Mouse (Mus musculus) myocyte (in vitro differentiated cells): ENCODE results near the gene Ooep.
"Not testable (repeated sequence)": the region's sequence is repeated elsewhere in the genome, so short reads cannot be mapped to it uniquely, and the experiment has no call there.

Experiments used
- CEBPB ChIP-seq: IDR thresholded peaks from 2 replicates; pipeline ENCODE4 v1.6.1; 2011; ENCODE audit warnings: mild to moderate bottlenecking, moderate library complexity; ENCODE audit not compliant: poor library complexity, insufficient read depth, severe bottlenecking
- MYOD1 ChIP-seq, 3 experiments: IDR thresholded peaks; one replicate each; pipeline ENCODE4 v1.6.1; 2011; ENCODE audit warnings: control low read depth in 2 of 3, low read depth in 2 of 3, mild to moderate bottlenecking in 2 of 3, moderate library complexity in 1 of 3; ENCODE audit not compliant: insufficient read length in 2 of 3, control insufficient read depth in 1 of 3
- POLR2A ChIP-seq: IDR thresholded peaks from one replicate; pipeline ENCODE4 v1.6.1; 2011; ENCODE audit warnings: low read depth, mild to moderate bottlenecking, control low read depth, moderate library complexity; ENCODE audit not compliant: insufficient read length
- USF1 ChIP-seq: IDR thresholded peaks from one replicate; pipeline ENCODE4 v1.6.1; 2011; ENCODE audit warnings: low read depth, mild to moderate bottlenecking, control low read depth, moderate library complexity

DNA sequence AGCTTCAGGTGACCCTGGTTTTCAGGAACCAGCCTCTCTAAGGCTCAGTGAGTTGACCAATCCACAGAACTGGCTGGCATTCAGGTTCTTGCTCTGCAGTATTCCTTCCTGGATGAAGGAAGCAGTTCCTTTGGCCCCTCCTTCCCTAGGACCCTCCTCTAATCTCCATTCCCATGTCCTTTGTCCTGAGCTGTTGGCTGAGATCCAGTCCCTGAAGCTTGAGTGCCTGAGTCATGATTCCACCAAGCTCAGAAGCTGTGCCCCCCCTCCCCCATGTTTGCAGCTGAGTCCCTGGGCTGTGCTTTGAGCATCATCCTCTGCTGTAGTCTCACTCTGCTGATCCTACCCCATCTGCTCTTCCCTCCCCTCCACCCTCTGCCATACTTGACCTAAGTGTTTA is 41.5 kb downstream of the Ooep start:
- TF ChIP-seq CEBPB; USF1; POLR2A; MYOD1 (IDR thresholded peaks at IDR 0.05; ENCODE audit: control insufficient read depth in 1 of 3, insufficient read length in 2 of 3, low read depth in 2 of 3): not testable (repeated sequence)
